Mouse (Mus musculus) embryonic facial prominence, embryonic 11.5 days (tissue): ENCODE data around the gene Rps25. TPM values are rescaled to one million over a fixed set of nuclear protein-coding genes. Genes with fewer than 3 reads are reported as not detected.
"Not testable (repeated sequence)": the region's sequence is repeated elsewhere in the genome, so short reads cannot be mapped to it uniquely, and the experiment has no call there.

Experiments
- ATAC-seq: fragments of 200-750 bp; cut with Nextera tagmentation; replicated peaks from 2 replicates; pipeline ENCODE4 v1.8.0; 2017; ENCODE audit warnings: low read depth; ENCODE audit not compliant: insufficient number of reproducible peaks, low FRiP score, low TSS enrichment
- DNase-seq: peaks from one replicate; pipeline ENCODE4 v3.0.0-alpha.2; 2015; ENCODE audit warnings: low spot score
- H3K27ac ChIP-seq: fragments of 300-500 bp; sonication (generic); replicated peaks from 2 replicates; pipeline ENCODE4 v1.5.1; 2014; ENCODE audit warnings: mild to moderate bottlenecking, low read depth, low read length, control low read depth
- H3K27me3 ChIP-seq: fragments of 300-500 bp; sonication (generic); 2 replicates; pipeline ENCODE4 v1.6.1; 2014; ENCODE audit warnings: mild to moderate bottlenecking, low read length, moderate library complexity, mixed read lengths; ENCODE audit not compliant: control insufficient read depth, insufficient read depth
- H3K36me3 ChIP-seq: fragments of 300-500 bp; sonication (generic); replicated peaks from 2 replicates; pipeline ENCODE4 v1.6.1; 2014; ENCODE audit warnings: low read depth, mild to moderate bottlenecking, low read length, moderate library complexity, mixed read lengths; ENCODE audit not compliant: control insufficient read depth, insufficient read depth
- H3K4me1 ChIP-seq: fragments of 300-500 bp; sonication (generic); 2 replicates; pipeline ENCODE4 v1.6.1; 2014; ENCODE audit warnings: low read length, mixed read lengths; ENCODE audit not compliant: control insufficient read depth, insufficient read depth
- H3K4me2 ChIP-seq: fragments of 300-500 bp; sonication (generic); 2 replicates; pipeline ENCODE4 v1.6.1; 2014; ENCODE audit warnings: low read depth, mild to moderate bottlenecking, control low read depth, low read length, moderate library complexity
- H3K4me3 ChIP-seq: fragments of 300-500 bp; sonication (generic); 2 replicates; pipeline ENCODE4 v1.5.1; 2014; ENCODE audit warnings: low read depth, low read length, control low read depth
- H3K9ac ChIP-seq: fragments of 300-500 bp; sonication (generic); replicated peaks from 2 replicates; pipeline ENCODE4 v1.6.1; 2014; ENCODE audit warnings: mild to moderate bottlenecking, control low read depth, low read length
- H3K9me3 ChIP-seq: fragments of 300-500 bp; sonication (generic); replicated peaks from 2 replicates; pipeline ENCODE4 v1.6.1; 2016; ENCODE audit warnings: mild to moderate bottlenecking, low read length, inconsistent platforms, mixed read lengths; ENCODE audit not compliant: control insufficient read depth
- WGBS: fragments of 180-500 bp; shearing (Covaris S2); extraction: QIAGEN DNeasy Blood & Tissue Kit; methylation state at CpG from one replicate; pipeline ENCODE4 v1.1.7; 2014; 5-methylcytosine and 5-hydroxymethylcytosine counted together
- polyA plus RNA-seq: library from polyadenylated mRNA; unstranded; fragments of >200 nt; fragmentation: Nextera tagmentation; extraction: Ambion mirVana; gene quantifications from 2 replicates; pipeline ENCODE4 v1.2.1, GENCODE M21; 2014

The Rps25 gene
- polyA plus RNA-seq, 1 experiment from 2014 or later = 2,103 TPM

DNA sequence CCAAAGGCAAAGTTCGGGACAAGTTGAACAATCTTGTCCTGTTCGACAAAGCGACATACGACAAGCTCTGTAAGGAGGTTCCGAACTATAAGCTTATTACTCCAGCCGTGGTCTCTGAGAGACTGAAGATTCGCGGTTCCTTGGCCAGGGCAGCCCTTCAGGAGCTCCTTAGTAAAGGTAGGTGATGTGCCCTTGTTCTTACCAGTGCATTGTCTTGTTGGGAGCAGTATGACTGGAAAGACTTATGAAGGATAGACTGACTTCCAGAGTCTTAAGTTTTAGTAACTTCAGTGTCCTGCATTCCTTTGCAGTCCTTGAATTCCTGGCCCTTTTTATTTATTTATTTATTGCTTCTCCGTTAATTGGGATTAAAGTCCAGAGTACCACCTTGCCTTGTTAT lies 1.8 kb downstream of the Rps25 start:
- H3K36me3 ChIP-seq, H3K4me1 ChIP-seq, H3K9ac ChIP-seq, H3K27me3 ChIP-seq, DNase-seq, ATAC-seq, H3K27ac ChIP-seq, H3K9me3 ChIP-seq: not testable (repeated sequence)
- Histone ChIP-seq H3K4me2 (peak overlapping the region; percentile 57), H3K4me3 (peak overlapping the region; percentile 88)
- WGBS = 80% methylated on average over 9 of the region's 9 CpGs

DNA sequence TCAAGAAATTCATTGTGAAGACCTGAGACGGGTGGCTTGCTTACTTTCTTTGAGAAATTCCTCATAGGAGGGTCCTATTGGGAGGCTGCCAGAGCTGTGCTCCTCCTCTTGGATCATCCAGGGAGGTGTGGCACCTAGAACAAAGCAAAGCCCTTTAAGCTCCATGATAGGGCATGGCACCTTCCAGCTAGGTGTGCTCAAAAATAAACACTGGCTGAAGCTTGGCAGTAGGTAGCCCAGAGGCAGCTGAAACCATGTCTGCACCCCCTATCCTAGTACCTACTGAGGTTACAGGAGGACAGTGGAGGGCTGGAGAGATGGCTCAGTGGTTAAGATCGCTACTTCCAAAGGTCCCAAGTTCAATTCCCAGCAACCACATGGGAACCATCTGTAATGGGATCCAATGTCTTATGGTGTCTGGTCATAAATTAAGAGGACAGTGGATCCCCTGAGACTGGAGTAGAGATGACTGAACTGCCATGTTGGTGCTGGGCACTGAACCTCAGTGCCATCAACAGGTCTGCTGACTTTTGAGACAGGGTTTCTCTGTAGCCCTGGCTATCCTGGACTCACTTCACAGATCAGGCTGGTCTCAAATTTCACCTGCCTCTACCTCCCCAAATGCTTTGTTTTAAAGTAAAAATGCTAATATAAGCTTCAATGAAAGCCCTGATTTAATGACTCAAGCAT lies 3.9 kb downstream of the Rps25 start:
- ATAC-seq (no peak), DNase-seq (no peak)
- Histone ChIP-seq H3K4me3 (no peak overlapping the region), H3K4me1 (no peaks in the 10 kb centered on the region), H3K27ac (no peak overlapping the region), H3K9me3 (no peaks in the 10 kb centered on the region), H3K9ac (no peak overlapping the region), H3K27me3 (no peaks in the 10 kb centered on the region), H3K36me3 (peaks cover 6% of the 10 kb centered on the region; the same call in 1 of the 2 replicates), H3K4me2 (no peak overlapping the region)
- 88% methylated on average over 2 of the region's 2 CpGs for WGBS

DNA sequence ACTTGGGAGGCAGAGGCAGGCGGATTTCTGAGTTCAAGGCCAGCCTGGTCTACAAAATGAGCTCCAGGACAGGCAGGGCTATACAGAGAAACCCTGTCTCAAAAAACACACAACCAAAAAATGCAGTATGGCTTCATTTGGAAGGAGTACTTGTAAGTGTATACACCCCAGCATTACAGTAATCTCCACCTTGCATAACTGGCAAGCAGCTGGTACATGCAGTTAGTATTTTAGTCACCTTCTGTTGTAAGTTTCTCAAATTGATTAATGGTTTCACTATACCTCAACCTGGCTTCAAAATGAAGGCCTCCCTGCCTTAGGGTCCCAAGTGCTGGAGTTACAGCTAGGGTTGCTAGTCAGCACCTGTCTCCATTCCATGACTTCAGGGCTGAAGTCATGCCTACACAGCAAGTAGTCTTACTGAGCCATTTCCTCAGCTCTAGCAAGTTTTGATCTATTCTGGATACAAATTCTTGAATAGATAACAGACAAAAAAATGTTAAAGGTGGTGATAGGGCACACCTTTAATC lies 4.7 kb downstream of the Rps25 start:
- WGBS = 86% methylated on average over 1 of the region's 1 CpGs
- peaks cover 6% of the 10 kb centered on the region; the same call in 1 of the 2 replicates for H3K36me3 ChIP-seq

DNA sequence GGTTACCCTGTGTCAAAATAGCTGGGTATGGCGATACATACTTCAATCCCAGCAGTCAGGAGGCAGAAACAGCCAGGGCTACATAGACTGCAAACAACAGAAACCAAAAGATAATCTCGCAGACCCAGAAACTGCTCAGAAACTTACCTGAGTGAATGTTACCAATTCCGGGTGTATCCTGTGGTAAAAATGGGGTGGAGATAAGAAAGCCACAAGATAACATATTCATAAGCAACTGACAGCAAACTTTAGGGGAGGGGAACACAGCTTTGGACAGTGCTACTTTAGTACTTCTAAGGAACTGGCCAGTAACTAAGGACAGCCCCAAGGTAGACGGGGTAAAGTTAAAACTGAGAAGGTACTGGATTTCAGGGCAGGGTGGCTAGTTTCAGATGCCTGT lies 5.4 kb downstream of the Rps25 start:
- H3K27ac ChIP-seq = no peak overlapping the region
- H3K9ac ChIP-seq = no peak overlapping the region
- H3K9me3 ChIP-seq = no peaks in the 10 kb centered on the region
- H3K4me2 ChIP-seq = no peak overlapping the region
- ATAC-seq (no peak), DNase-seq (no peak)
- peaks cover 6% of the 10 kb centered on the region; the same call in 1 of the 2 replicates for H3K36me3 ChIP-seq
- H3K27me3 ChIP-seq = no peaks in the 10 kb centered on the region
- WGBS = 76% methylated on average over 4 of the region's 4 CpGs
- no peaks in the 10 kb centered on the region for H3K4me1 ChIP-seq
- H3K4me3 ChIP-seq = no peak overlapping the region

More for the DNA sequence above, 4.7 kb downstream of the Rps25 start:
- no peak overlapping the region for H3K4me3 ChIP-seq
- ATAC-seq = no peak
- no peaks in the 10 kb centered on the region for H3K27me3 ChIP-seq
- no peaks in the 10 kb centered on the region for H3K9me3 ChIP-seq
- H3K4me2 ChIP-seq = no peak overlapping the region
- no peak overlapping the region for H3K9ac ChIP-seq
- no peaks in the 10 kb centered on the region for H3K4me1 ChIP-seq
- no peak overlapping the region for H3K27ac ChIP-seq
- no peak for DNase-seq

DNA sequence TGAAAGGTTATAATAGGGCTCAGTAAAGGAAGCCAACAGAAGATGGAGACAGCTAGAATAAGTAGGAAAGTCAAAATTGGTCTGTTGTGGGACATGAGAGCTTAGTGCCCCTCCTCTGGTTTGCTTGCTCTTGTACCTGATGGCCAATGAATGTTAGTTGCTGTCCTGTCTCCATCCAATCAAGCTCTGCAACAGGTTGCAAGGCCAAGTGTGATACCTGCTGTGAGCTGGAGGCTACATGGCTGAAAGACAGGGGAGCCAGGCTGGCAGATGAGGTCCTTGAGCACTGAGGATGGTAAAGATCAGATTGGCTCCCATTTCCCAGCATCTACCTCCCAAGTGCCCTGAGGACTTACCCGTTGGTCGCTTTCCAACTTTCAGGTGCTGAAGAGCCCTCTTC lies 5.8 kb downstream of the Rps25 start:
- H3K4me1 ChIP-seq = no peaks in the 10 kb centered on the region
- H3K36me3 ChIP-seq = peaks cover 6% of the 10 kb centered on the region; the same call in 1 of the 2 replicates
- H3K27me3 ChIP-seq = no peaks in the 10 kb centered on the region
- no peak overlapping the region for H3K27ac ChIP-seq
- H3K4me3 ChIP-seq = no peak overlapping the region
- no peaks in the 10 kb centered on the region for H3K9me3 ChIP-seq
- H3K9ac ChIP-seq = no peak overlapping the region
- DNase-seq (no peak), ATAC-seq (no peak)
- 82% methylated on average over 2 of the region's 2 CpGs for WGBS
- no peak overlapping the region for H3K4me2 ChIP-seq

DNA sequence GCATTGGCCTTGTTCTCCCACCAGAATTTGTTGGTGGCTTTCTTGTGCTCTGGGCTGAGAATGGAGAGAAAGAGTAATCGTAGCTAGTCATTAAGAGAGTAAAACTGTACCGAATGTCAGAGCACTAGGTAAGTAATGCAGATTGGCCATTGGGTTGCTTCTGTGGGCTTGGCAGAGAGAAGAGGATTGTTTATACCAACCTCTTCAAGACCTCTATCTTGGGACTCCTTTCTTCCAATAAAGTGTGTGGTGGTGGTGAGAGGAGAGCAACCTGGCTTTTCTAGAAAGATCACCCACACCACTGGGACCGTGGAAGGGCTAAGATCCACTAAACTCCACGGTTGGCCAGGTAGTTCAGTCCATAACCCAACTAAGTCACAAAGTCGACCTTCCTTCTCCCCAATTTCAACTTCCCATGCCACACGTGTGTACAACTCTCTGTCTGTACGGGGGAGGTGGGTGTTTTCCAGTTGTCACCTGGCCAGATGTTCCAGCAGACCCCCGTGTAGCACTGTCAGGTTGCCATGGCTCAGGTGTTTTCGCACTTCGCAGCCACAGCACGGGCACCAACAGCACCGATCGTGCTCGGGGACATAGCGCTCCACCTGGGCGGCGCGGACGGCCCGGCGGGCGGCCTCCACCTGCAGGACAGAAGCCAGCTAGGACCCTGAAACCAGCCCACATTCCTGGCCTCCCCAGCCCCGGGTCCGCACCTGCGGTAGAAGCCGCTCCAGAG lies 10.4 kb downstream of the Rps25 start:
- 8% methylated on average over 26 of the region's 26 CpGs for WGBS
- H3K4me1 ChIP-seq = no peaks in the 10 kb centered on the region
- peak; percentile 48; the same call in 1 of the 2 replicates for ATAC-seq
- peak overlapping the region; percentile 74 for H3K9ac ChIP-seq
- peak overlapping the region; percentile 93 for H3K4me2 ChIP-seq
- peak overlapping the region; percentile 84 for H3K4me3 ChIP-seq
- 0 out of 2 replicates have a peak overlapping the region, but pooled peaks have one; percentile 20 for H3K27ac ChIP-seq
- H3K27me3 ChIP-seq = no peaks in the 10 kb centered on the region
- no peaks in the 10 kb centered on the region; the same call in 1 of the 2 replicates for H3K36me3 ChIP-seq
- H3K9me3 ChIP-seq = no peaks in the 10 kb centered on the region
- no peak for DNase-seq

DNA sequence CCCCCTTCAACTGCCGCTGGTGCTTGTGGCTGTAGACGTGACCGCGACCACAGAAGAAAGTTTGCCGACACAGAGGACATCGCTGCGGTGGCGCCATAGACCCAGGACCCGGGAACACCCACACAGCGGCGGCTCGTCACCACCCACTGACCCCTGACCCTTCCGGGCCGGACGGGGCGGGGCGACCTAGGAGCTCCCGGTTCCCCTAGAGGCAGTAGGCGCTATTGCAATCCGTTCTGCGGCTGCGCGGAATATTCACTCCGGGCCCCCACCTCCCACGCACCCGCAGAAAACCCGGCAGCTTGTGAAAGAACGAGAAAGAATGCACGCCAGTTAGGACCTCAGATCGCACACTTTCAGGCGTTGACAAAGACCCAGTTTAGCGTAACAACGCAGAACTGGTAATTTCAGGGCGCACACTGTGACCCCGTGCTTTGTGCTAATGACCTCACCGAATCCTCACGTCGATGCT lies 11.0 kb downstream of the Rps25 start:
- peak; percentile 96 for DNase-seq
- H3K9ac ChIP-seq = peak overlapping the region; percentile 74

More for the DNA sequence above, 11.0 kb downstream of the Rps25 start:
- Histone ChIP-seq H3K4me1 (no peaks in the 10 kb centered on the region), H3K36me3 (no peaks in the 10 kb centered on the region; the same call in 1 of the 2 replicates), H3K4me3 (peak overlapping the region; percentile 84), H3K27me3 (no peaks in the 10 kb centered on the region), H3K4me2 (peak overlapping the region; percentile 93), H3K9me3 (no peaks in the 10 kb centered on the region), H3K27ac (peak overlapping the region; percentile 48; the same call in 1 of the 2 replicates)
- WGBS = 1% methylated on average over 38 of the region's 38 CpGs
- ATAC-seq = peak; percentile 73
